Mouse (Mus musculus) embryonic facial prominence, embryonic 14.5 days (tissue): ENCODE data around the gene Plpp4. TPM values are rescaled to one million over a fixed set of nuclear protein-coding genes. Genes with fewer than 3 reads are reported as not detected.

Source experiments
- ATAC-seq: fragments of 200-750 bp; cut with Nextera tagmentation; 2 replicates; pipeline ENCODE4 v1.8.0; 2017; ENCODE audit warnings: low read depth, moderate number of reproducible peaks, moderate TSS enrichment
- DNase-seq: peaks from one replicate; pipeline ENCODE4 v3.0.0-alpha.2; 2015; ENCODE audit warnings: low spot score
- H3K27ac ChIP-seq: fragments of 300-500 bp; sonication (generic); replicated peaks from 2 replicates; pipeline ENCODE4 v1.5.1; 2014; ENCODE audit warnings: low read depth, mild to moderate bottlenecking, low read length, moderate library complexity
- H3K27me3 ChIP-seq: fragments of 300-500 bp; sonication (generic); replicated peaks from 2 replicates; pipeline ENCODE4 v1.6.1; 2014; ENCODE audit warnings: low read length; ENCODE audit not compliant: control insufficient read depth, insufficient read depth
- H3K36me3 ChIP-seq: fragments of 300-500 bp; sonication (generic); 2 replicates; pipeline ENCODE4 v1.6.1; 2014; ENCODE audit warnings: low read length, mixed read lengths; ENCODE audit not compliant: control insufficient read depth, insufficient read depth
- H3K4me1 ChIP-seq: fragments of 300-500 bp; sonication (generic); 2 replicates; pipeline ENCODE4 v1.6.1; 2014; ENCODE audit warnings: antibody characterized with exemption, low read length; ENCODE audit not compliant: control insufficient read depth, insufficient read depth
- H3K4me2 ChIP-seq: fragments of 300-500 bp; sonication (generic); 2 replicates; pipeline ENCODE4 v1.6.1; 2014; ENCODE audit warnings: low read depth, mild to moderate bottlenecking, low read length, moderate library complexity, mixed read lengths
- H3K4me3 ChIP-seq: fragments of 300-500 bp; sonication (generic); 2 replicates; pipeline ENCODE4 v1.5.1; 2014; ENCODE audit warnings: low read depth, mild to moderate bottlenecking, low read length
- H3K9ac ChIP-seq: fragments of 300-500 bp; sonication (generic); 2 replicates; pipeline ENCODE4 v1.6.1; 2014; ENCODE audit warnings: low read depth, mild to moderate bottlenecking, low read length, moderate library complexity, mixed read lengths
- H3K9me3 ChIP-seq: fragments of 300-500 bp; sonication (generic); 2 replicates; pipeline ENCODE4 v1.6.1; 2016; ENCODE audit warnings: low read length; ENCODE audit not compliant: control insufficient read depth
- WGBS: fragments of 180-500 bp; shearing (Covaris S2); extraction: QIAGEN DNeasy Blood & Tissue Kit; methylation state at CpG from one replicate; pipeline ENCODE4 v1.1.7; 2014; 5-methylcytosine and 5-hydroxymethylcytosine counted together
- polyA plus RNA-seq: library from polyadenylated mRNA; unstranded; fragments of >200 nt; fragmentation: Nextera tagmentation; extraction: Ambion mirVana; gene quantifications from 2 replicates; pipeline ENCODE4 v1.2.1, GENCODE M21; 2014

The Plpp4 gene
- polyA plus RNA-seq, 1 experiment from 2014 or later: 0.93 TPM

DNA sequence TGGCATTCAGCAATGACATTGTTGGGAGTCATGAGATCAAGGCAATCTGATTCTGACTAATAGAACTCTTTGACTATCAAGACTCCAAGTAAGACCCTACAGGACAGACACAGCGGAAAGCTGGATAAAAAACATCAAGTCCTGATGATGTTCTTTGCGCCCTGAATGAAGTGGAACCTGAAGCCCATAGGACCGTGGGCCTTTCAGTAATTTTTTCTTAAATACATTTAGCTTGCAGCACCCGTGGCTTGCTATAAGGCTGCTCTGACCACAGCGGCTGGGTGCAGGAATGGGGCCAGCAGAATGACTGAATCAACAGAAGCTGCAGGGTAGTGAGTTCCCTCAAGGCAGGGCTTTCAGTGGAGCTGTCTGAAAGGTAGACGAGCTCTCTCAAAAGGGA, 3.4 kb upstream of the Plpp4 start:
- no peak overlapping the region for H3K4me3 ChIP-seq
- peaks cover 38% of the 10 kb centered on the region for H3K27me3 ChIP-seq
- no peaks in the 10 kb centered on the region for H3K36me3 ChIP-seq
- no peak overlapping the region for H3K4me2 ChIP-seq
- DNase-seq (no peak), ATAC-seq (no peak)
- H3K4me1 ChIP-seq: no peaks in the 10 kb centered on the region
- H3K27ac ChIP-seq: no peak overlapping the region
- WGBS: 81% methylated on average over 6 of the region's 6 CpGs
- H3K9ac ChIP-seq: no peak overlapping the region
- H3K9me3 ChIP-seq: no peaks in the 10 kb centered on the region

DNA sequence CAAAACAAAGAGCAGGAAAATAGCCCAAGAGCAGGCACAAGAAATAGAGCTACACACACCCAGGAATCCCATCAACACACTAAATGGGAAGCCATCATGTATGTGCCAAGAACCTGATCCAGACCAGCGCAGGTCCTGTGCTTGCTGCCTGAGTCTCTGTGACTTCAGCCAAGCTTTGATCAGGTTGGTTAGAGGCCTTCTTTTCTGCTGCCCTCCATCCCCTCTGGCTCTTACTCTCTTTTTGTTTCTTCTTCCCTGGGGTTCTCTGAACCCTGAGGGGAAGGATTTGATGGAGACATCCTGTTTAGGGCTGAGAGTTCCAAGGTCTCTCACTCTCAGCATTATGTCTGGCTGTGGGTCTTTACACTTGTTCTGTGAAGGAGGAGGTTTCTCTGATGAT, 2.7 kb upstream of the Plpp4 start:
- Histone ChIP-seq H3K9me3 (no peaks in the 10 kb centered on the region), H3K27me3 (peaks cover 39% of the 10 kb centered on the region), H3K36me3 (no peaks in the 10 kb centered on the region), H3K4me1 (no peaks in the 10 kb centered on the region), H3K4me2 (no peak overlapping the region), H3K9ac (no peak overlapping the region), H3K4me3 (no peak overlapping the region), H3K27ac (no peak overlapping the region)
- DNase-seq (no peak), ATAC-seq (no peak)
- WGBS: 50% methylated on average over 1 of the region's 1 CpGs

DNA sequence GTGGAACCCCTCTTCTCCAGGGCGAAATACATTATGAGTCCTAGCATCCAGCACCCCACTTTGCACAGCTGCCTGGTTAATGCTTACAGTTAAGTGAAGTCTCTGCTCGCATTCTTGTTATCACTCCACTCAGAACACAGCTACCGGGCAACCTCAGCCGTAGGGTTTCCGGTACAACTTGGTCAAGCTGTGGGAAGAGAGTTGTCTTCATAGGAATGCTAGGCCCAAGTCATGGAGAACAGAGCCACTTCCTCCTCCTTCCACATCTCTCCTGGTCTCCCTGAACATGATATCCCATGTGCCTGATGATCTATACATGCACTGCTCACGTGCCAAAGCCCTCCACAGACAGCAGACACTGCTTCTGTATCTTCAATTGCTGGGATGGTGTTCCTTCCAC, 1.4 kb upstream of the Plpp4 start:
- Histone ChIP-seq H3K36me3 (no peaks in the 10 kb centered on the region), H3K4me2 (no peak overlapping the region), H3K9me3 (no peaks in the 10 kb centered on the region), H3K4me1 (no peaks in the 10 kb centered on the region), H3K9ac (no peak overlapping the region), H3K4me3 (no peak overlapping the region), H3K27me3 (peaks cover 39% of the 10 kb centered on the region), H3K27ac (no peak overlapping the region)
- WGBS: 89% methylated on average over 6 of the region's 6 CpGs
- no peak for ATAC-seq
- DNase-seq: no peak

DNA sequence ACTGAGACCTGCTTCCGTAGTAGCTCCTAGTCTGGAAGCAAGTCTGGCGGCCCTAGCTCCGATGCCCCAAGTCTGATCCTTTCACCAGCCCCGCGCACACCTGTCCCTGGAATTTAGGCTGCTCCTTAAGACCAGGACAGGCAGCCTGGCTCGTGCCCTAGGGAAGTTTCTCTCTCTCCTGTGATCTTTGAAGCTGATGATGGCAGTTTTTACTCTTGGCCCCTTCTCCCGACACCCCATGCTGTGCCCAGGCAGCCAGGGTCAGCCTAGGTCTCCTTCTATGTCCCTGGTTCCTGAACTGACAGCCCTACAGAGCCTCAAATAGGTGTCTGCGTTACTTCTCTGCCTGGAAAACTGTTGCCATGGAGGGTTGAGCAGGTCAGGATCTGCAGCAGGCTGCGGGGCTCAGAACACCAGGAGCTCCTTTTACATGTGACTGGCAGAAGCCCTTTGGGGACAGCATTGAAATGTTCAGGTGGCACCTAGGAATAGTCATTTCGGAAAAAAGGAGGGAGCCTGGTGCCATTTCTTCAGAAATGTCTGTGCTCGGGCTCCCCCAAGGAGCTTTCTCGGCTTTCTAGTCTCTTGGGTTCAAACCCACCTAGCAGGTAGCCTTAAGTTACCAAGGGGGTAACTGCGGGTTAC, 665 bp downstream of the Plpp4 start:
- H3K36me3 ChIP-seq: no peaks in the 10 kb centered on the region
- H3K4me1 ChIP-seq: no peaks in the 10 kb centered on the region
- H3K4me3 ChIP-seq: peak overlapping the region; percentile 47
- DNase-seq (no peak), ATAC-seq (no peak)
- H3K27me3 ChIP-seq: peaks cover 39% of the 10 kb centered on the region
- no peaks in the 10 kb centered on the region for H3K9me3 ChIP-seq
- H3K4me2 ChIP-seq: peak overlapping the region; percentile 88
- no peak overlapping the region for H3K27ac ChIP-seq
- WGBS: 10% methylated on average over 13 of the region's 13 CpGs
- 0 out of 2 replicates have a peak overlapping the region, but pooled peaks have one; percentile 54 for H3K9ac ChIP-seq

DNA sequence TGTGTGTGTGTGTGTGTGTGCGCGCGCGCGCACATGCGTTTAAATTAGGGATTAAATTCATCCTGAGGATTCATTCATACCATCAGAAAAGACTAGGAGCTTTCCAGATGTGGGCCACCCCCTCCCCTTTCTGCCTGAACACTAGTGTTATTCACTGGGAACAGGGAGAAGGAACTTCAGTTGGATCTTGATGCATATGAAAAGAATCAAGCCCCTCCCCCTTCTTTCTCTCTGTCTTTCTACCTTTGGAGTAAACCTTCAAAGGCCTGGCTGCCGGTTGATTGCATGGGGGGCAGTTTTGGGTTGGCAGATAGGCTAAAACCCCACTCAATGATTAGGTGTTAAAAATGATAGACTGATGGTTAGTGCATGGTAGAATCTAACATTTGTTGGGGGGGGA, 1.5 kb downstream of the Plpp4 start:
- DNase-seq (no peak), ATAC-seq (no peak)
- Histone ChIP-seq H3K27me3 (peaks cover 39% of the 10 kb centered on the region), H3K36me3 (no peaks in the 10 kb centered on the region), H3K9me3 (no peaks in the 10 kb centered on the region), H3K4me3 (no peak overlapping the region), H3K9ac (no peak overlapping the region), H3K27ac (no peak overlapping the region), H3K4me2 (no peak overlapping the region), H3K4me1 (no peaks in the 10 kb centered on the region)
- WGBS: 61% methylated on average over 7 of the region's 7 CpGs

DNA sequence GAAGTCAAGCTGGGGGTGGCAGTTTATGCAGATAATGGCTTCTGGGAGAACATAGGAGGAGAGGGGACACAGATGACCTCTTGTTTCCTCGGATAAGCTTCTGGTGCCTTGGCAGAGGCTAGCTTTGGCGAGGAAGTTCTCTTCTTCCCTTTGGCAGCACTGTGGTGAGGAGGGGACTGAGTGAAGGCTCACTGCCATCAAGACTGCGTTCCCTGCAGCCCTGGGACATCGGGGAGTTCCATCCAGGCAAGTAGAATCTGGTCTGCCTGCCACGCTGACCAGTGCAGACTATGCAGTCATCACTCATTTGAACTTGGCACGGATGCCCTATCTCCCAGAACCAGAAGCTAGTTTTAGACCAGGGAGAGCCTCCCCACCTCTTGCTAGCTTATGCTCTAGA, 2.4 kb downstream of the Plpp4 start:
- no peaks in the 10 kb centered on the region for H3K36me3 ChIP-seq
- H3K4me3 ChIP-seq: no peak overlapping the region
- DNase-seq: no peak
- H3K27ac ChIP-seq: no peak overlapping the region
- no peak for ATAC-seq
- H3K9ac ChIP-seq: no peak overlapping the region
- peaks cover 39% of the 10 kb centered on the region for H3K27me3 ChIP-seq
- H3K4me1 ChIP-seq: no peaks in the 10 kb centered on the region
- no peaks in the 10 kb centered on the region for H3K9me3 ChIP-seq
- 82% methylated on average over 6 of the region's 6 CpGs for WGBS
- no peak overlapping the region for H3K4me2 ChIP-seq

DNA sequence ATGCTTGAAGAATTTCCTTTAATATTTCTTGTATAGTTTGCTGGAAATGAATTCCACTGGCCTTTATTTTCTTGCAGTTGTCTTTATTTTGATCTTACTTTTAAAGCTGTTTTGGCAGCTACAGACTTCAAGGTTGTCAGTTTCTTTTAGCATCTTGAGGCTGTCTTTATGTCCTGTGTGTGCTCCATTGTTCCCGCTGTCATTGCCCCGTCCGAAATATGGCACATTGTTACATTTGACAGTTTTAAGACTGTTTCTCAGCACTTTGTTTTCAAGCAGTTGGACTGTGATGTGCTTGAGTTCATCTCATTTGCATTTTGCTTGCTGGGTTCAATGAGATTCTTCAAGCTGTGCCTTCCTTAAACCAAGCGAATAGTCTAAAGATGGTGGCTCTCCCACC, 17.0 kb downstream of the Plpp4 start:
- DNase-seq (no peak), ATAC-seq (no peak)
- no peaks in the 10 kb centered on the region for H3K9me3 ChIP-seq
- 79% methylated on average over 4 of the region's 4 CpGs for WGBS
- no peak overlapping the region for H3K4me3 ChIP-seq
- no peak overlapping the region for H3K4me2 ChIP-seq
- H3K36me3 ChIP-seq: no peaks in the 10 kb centered on the region
- no peaks in the 10 kb centered on the region for H3K4me1 ChIP-seq
- no peak overlapping the region for H3K9ac ChIP-seq
- no peaks in the 10 kb centered on the region for H3K27me3 ChIP-seq
- no peak overlapping the region for H3K27ac ChIP-seq

DNA sequence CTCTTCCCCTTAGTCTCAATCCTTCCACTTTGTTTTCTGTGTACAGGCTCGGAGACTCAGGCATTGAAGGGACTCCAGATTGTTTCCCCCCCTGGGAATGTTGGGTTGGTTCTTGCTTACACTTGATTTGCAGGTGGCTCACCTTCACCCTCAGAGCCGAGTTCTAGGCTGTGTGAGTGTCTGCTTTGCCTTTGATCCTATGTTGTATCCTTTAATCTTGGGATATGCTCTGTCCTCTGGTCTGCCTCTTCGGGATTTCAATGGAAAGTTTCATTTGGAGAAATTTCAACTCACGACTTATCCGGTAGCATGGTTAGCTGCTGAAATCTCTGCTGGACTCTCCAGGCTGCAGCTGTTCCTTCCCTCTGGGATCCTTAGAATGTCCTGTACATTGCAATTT, 17.9 kb downstream of the Plpp4 start:
- no peak overlapping the region for H3K27ac ChIP-seq
- H3K4me2 ChIP-seq: no peak overlapping the region
- no peak overlapping the region for H3K9ac ChIP-seq
- DNase-seq: no peak
- H3K4me3 ChIP-seq: no peak overlapping the region
- H3K27me3 ChIP-seq: no peaks in the 10 kb centered on the region
- H3K4me1 ChIP-seq: no peaks in the 10 kb centered on the region
- H3K36me3 ChIP-seq: no peaks in the 10 kb centered on the region
- WGBS: 80% methylated on average over 5 of the region's 5 CpGs
- no peak for ATAC-seq
- H3K9me3 ChIP-seq: no peaks in the 10 kb centered on the region

DNA sequence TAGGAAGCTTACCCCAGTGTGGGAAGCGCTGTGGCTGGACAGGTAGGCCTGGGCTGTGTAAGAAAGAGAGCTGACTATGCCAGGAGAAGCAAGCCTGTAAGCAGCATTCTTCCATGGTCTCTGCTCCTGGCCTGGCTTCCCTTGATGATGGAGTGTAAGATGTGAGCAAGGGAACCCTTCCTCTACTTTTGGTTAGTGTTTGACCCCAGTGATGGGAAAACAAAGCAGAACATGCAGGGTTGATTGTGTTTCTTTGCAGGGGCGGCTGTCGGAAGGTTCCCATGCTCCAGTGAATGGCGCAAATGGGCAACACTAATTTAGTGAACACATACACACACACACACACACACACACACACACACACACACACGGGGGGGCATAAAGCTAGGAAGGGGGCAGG, 20.9 kb downstream of the Plpp4 start:
- H3K9me3 ChIP-seq: no peaks in the 10 kb centered on the region
- DNase-seq (no peak), ATAC-seq (no peak)
- no peaks in the 10 kb centered on the region for H3K36me3 ChIP-seq
- 86% methylated on average over 5 of the region's 5 CpGs for WGBS
- no peaks in the 10 kb centered on the region for H3K27me3 ChIP-seq
- no peak overlapping the region for H3K9ac ChIP-seq
- no peak overlapping the region for H3K4me3 ChIP-seq
- H3K27ac ChIP-seq: no peak overlapping the region
- no peak overlapping the region for H3K4me2 ChIP-seq
- no peaks in the 10 kb centered on the region for H3K4me1 ChIP-seq
